Mouse (Mus musculus) B cell, adult 62 days (primary cell): ENCODE measurements around the gene Cryzl2. TPM values are rescaled to one million over a fixed set of nuclear protein-coding genes. Genes with fewer than 3 reads are reported as not detected.

Source experiments
- total RNA-seq: library from RNA; stranded (reverse); gene quantifications from 4 replicates; pipeline ENCODE4 v1.2.4, GENCODE M21; 2023

Cryzl2 gene
- 3.3 to 4.8 TPM (median 4.1 TPM) in 4 replicates for total RNA-seq

GRCm38 (mm10) chr1:157458421-157459208 is at the start of gene Cryzl2:
Cryzl2 (plus strand) TSS chr1:157458577.

GRCm38 (mm10) chr1:157412454-157413369 is 45.7 kb upstream of the Cryzl2 start, which contains the start of gene Rasal2:
Rasal2 (minus strand) TSS chr1:157412595.

DNA sequence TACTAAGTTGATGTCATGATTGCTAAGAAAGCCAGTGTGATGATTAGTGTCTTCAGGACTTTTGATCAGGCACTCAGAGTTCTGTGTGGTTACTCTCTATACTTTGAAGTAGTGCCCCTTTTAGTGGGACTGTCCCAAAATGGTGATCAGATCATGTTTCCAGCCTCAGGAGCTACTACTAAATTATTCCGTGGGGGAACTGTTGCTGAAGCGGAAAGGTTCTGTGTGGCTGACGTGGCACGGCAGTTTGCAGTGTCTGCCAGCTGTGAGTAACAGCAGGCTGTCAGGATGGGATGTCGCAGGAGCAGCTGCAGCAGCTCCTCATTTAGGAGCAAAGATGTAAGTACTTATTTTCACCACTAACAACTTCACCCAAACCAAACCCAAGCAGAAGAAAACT is 48.1 kb downstream of the Cryzl2 start, which contains the start of gene Sec16b:
TSS of gene Sec16b (plus strand) at position 207 of the 400 bp plus-strand sequence.

Other genes starting within 250 kb of the Cryzl2 start
- gene Rasal2, start 46.0 kb upstream of the Cryzl2 start, total RNA-seq: 0.50 to 0.85 TPM (median 0.69 TPM) in 4 replicates
- gene Sec16b, start 48.2 kb downstream of the Cryzl2 start, total RNA-seq: 0.82 to 1.5 TPM (median 1.1 TPM) in 4 replicates